Mouse (Mus musculus) forebrain, embryonic 13.5 days (tissue): ENCODE measurements around the gene Gorasp1. TPM values are rescaled to one million over a fixed set of nuclear protein-coding genes. Genes with fewer than 3 reads are reported as not detected.

Experiments used
- ATAC-seq: fragments of 200-750 bp; cut with Nextera tagmentation; 2 replicates; pipeline ENCODE4 v1.8.0; 2017
- H3K27ac ChIP-seq: fragments of 300-500 bp; sonication (generic); 2 replicates; pipeline ENCODE4 v1.5.1; 2015; ENCODE audit warnings: inconsistent platforms, mild to moderate bottlenecking, moderate library complexity
- H3K27me3 ChIP-seq: fragments of 300-500 bp; sonication (generic); 2 replicates; pipeline ENCODE4 v1.6.1; 2015; ENCODE audit warnings: mild to moderate bottlenecking, inconsistent platforms
- H3K36me3 ChIP-seq: fragments of 300-500 bp; sonication (generic); 2 replicates; pipeline ENCODE4 v1.6.1; 2015; ENCODE audit warnings: mild to moderate bottlenecking, inconsistent platforms; ENCODE audit not compliant: poor library complexity, severe bottlenecking
- H3K4me1 ChIP-seq: fragments of 300-500 bp; sonication (generic); 2 replicates; pipeline ENCODE4 v1.6.1; 2015; ENCODE audit warnings: inconsistent platforms
- H3K4me2 ChIP-seq: fragments of 300-500 bp; sonication (generic); 2 replicates; pipeline ENCODE4 v1.6.1; 2015; ENCODE audit warnings: inconsistent platforms, mild to moderate bottlenecking, moderate library complexity
- H3K4me3 ChIP-seq: fragments of 300-500 bp; sonication (generic); 2 replicates; pipeline ENCODE4 v1.5.1; 2015; ENCODE audit warnings: mild to moderate bottlenecking, inconsistent platforms
- H3K9ac ChIP-seq: fragments of 300-500 bp; sonication (generic); 2 replicates; pipeline ENCODE4 v1.6.1; 2015; ENCODE audit warnings: mild to moderate bottlenecking, inconsistent platforms
- H3K9me3 ChIP-seq: fragments of 300-500 bp; sonication (generic); replicated peaks from 2 replicates; pipeline ENCODE4 v1.6.1; 2016; ENCODE audit warnings: inconsistent platforms
- WGBS: fragments of 180-500 bp; shearing (Covaris S2); methylation state at CpG from one replicate; pipeline ENCODE4 v1.1.7; 2015; 5-methylcytosine and 5-hydroxymethylcytosine counted together
- polyA plus RNA-seq: library from polyadenylated mRNA; unstranded; fragments of >200 nt; fragmentation: Nextera tagmentation; extraction: Ambion mirVana; gene quantifications from 2 replicates; pipeline ENCODE4 v1.2.1, GENCODE M21; 2015

Gene Gorasp1
- polyA plus RNA-seq, 1 experiment from 2014 or later, result 20.0 TPM

- H3K4me2 ChIP-seq, result no peak overlapping the region; the same call in 1 of the 2 replicates
- 0 out of 2 replicates have a peak, but pooled peaks cover 6% of the 10 kb centered on the region for H3K36me3 ChIP-seq
- 74% methylated on average over 7 of the region's 7 CpGs for WGBS
- no peaks in the 10 kb centered on the region for H3K27me3 ChIP-seq
- no peak overlapping the region for H3K4me3 ChIP-seq
- peak overlapping the region; percentile 86 for H3K27ac ChIP-seq
- peak; percentile 85 for ATAC-seq
- H3K9ac ChIP-seq, result no peak overlapping the region
- H3K4me1 ChIP-seq, result peaks cover 27% of the 10 kb centered on the region
- H3K9me3 ChIP-seq, result no peaks in the 10 kb centered on the region
Measured at GRCm38 (mm10) chr9:119970763-119971656, 33.6 kb upstream of the Gorasp1 start.

DNA sequence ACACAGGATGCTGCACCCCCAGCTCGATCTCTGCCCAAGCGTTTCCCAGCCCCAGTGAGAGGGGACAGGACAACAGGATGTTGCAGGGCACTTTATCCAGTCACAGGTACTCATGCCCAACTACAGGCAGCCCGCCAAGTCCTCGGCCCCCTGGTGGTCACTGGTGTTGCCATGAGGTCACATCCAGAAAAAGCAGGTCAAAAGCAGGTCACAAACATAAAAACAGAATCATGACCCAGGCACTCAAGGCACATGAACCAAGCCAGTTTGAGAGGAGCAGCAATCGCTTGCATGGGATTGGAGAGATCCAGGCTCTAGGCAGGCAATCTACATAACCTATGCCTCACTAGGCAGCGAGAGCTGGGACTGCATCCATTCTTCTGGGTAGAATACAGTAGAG, 32.9 kb upstream of the Gorasp1 start:
- Histone ChIP-seq H3K4me2 (no peak overlapping the region), H3K36me3 (0 out of 2 replicates have a peak, but pooled peaks cover 6% of the 10 kb centered on the region), H3K4me1 (peaks cover 27% of the 10 kb centered on the region), H3K4me3 (no peak overlapping the region), H3K9me3 (no peaks in the 10 kb centered on the region), H3K9ac (peak overlapping the region; percentile 1; the same call in 1 of the 2 replicates), H3K27ac (peak overlapping the region; percentile 86), H3K27me3 (no peaks in the 10 kb centered on the region)
- WGBS, result 42% methylated on average over 6 of the region's 6 CpGs
- peak; percentile 28; the same call in 1 of the 2 replicates for ATAC-seq

GRCm38 (mm10) chr9:119969811-119970210, 32.4 kb upstream of the Gorasp1 start:
- Histone ChIP-seq H3K9ac (peak overlapping the region; percentile 1; the same call in 1 of the 2 replicates), H3K36me3 (0 out of 2 replicates have a peak, but pooled peaks cover 6% of the 10 kb centered on the region), H3K4me3 (no peak overlapping the region), H3K27ac (peak overlapping the region; percentile 86), H3K4me2 (no peak overlapping the region), H3K4me1 (peaks cover 27% of the 10 kb centered on the region), H3K27me3 (no peaks in the 10 kb centered on the region), H3K9me3 (no peaks in the 10 kb centered on the region)
- no peak for ATAC-seq
- 81% methylated on average over 7 of the region's 7 CpGs for WGBS

DNA sequence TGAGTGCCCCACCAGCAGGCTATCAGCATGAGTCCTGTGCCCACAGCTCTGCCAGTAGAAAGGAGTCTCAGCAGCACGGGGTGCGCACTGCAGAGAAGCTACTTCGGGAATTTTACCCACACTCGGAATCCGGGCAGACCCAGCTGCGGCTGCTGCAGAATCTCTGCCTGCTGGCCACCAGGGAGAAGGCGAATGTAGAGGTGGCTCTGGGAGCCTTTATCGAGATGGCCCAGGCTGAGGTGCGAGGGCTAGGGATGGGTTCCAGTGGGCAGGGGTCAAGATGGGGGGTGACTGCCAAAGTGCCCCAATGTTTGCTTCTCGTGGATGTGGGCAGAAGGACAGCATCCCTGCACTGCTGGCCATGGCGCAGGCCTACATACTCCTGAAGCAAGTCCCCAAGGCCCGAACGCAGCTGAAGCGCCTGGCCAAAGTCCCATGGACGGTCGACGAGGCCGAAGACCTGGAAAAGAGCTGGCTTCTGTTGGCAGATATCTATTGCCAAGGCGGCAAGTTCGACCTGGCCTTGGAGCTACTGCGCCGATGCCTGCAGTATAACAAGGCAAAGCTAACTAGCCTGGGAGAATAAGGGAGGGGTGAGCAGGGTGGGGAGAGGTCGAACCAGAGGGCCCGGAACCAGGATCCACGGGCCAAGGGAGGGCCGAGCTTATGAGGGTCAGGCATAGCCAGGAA, 29.0 kb upstream of the Gorasp1 start:
- H3K4me1 ChIP-seq, result peaks cover 17% of the 10 kb centered on the region
- no peaks in the 10 kb centered on the region for H3K36me3 ChIP-seq
- ATAC-seq, result no peak
- WGBS, result 88% methylated on average over 26 of the region's 26 CpGs
- H3K9me3 ChIP-seq, result no peaks in the 10 kb centered on the region
- H3K4me2 ChIP-seq, result no peak overlapping the region
- 0 out of 2 replicates have a peak, but pooled peaks cover 4% of the 10 kb centered on the region for H3K27me3 ChIP-seq
- no peak overlapping the region for H3K9ac ChIP-seq
- no peak overlapping the region for H3K4me3 ChIP-seq
- no peak overlapping the region for H3K27ac ChIP-seq

DNA sequence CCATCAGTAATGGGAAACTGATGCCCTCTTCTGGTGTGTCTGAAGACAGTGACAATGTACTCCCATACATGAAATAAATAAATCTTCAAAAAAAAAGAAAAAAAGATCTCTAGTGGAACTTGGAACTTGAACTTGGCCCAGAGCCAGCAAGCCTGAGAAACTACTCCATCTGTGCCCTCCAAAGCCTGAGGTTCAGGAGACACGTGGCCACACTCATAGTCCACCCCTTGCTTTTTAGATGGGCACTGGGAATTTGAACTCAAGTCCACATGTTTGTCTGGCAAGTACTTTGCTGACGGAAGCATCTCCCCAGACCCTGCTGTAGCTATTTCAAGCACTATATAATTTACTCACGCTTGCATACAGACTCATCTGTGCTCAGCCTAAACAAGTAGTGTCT, 27.8 kb upstream of the Gorasp1 start:
- 0 out of 2 replicates have a peak, but pooled peaks cover 4% of the 10 kb centered on the region for H3K27me3 ChIP-seq
- 69% methylated on average over 3 of the region's 3 CpGs for WGBS
- H3K27ac ChIP-seq, result no peak overlapping the region
- H3K9me3 ChIP-seq, result no peaks in the 10 kb centered on the region
- no peak overlapping the region for H3K4me2 ChIP-seq
- no peak overlapping the region for H3K4me3 ChIP-seq
- no peak overlapping the region for H3K9ac ChIP-seq
- no peak for ATAC-seq
- no peaks in the 10 kb centered on the region for H3K36me3 ChIP-seq
- H3K4me1 ChIP-seq, result peaks cover 5% of the 10 kb centered on the region; the same call in 1 of the 2 replicates

DNA sequence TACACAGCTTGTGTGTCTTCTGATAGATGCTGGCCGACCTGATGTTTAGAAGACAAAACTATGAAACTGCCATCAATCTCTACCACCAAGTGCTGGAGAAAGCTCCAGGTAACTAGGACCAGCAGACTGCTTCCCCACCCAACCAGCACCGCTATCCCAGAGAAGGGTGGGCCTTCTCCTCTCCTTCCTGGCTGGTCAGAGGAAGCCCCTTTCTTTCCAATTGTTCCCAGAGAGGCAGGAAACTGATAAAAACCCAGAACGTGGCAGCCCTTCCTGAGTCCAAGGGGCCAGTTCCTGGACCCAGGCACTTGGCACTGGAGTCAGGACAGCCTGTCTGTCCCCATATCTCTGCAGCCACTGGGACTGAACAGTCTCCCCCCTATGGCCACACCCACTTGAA, 26.8 kb upstream of the Gorasp1 start:
- Histone ChIP-seq H3K9ac (no peak overlapping the region), H3K27ac (no peak overlapping the region), H3K27me3 (0 out of 2 replicates have a peak, but pooled peaks cover 4% of the 10 kb centered on the region), H3K4me2 (no peak overlapping the region), H3K4me3 (no peak overlapping the region), H3K36me3 (no peaks in the 10 kb centered on the region), H3K9me3 (no peaks in the 10 kb centered on the region), H3K4me1 (no peaks in the 10 kb centered on the region)
- ATAC-seq, result no peak
- 83% methylated on average over 3 of the region's 3 CpGs for WGBS

DNA sequence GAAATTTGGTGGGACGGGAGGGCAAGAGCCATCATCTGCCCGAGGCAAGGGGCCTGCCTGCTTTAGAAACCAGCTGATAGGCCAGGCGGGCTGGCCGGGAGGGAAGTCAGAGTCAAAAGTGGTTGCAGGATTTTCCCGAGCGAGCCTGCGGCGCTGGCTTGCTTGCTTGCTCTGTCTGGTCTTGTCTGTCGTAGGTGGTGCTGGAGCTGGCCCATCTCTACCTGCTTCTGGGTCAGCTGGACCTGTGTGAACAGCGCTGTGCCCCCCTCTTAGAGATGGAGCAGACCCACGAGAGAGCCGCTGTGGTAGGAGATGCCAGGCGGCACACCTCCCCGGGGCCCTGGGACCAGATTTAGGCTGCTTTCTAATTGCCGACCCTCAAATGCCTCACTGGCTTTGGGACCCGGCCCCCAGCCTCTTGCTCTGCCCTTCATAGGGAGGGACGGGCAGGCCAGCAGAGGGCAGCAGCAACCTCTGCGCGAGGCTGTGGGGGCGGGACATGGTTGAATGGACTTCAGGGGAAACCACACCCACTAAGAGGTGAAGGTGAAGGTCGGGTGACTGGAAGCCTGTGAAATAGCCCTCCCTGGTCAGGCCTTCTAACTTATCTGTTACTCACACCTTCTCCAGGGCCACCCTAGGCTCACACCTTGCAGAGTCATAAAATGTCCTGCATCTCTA, 25.8 kb upstream of the Gorasp1 start:
- Histone ChIP-seq H3K9me3 (no peaks in the 10 kb centered on the region), H3K27me3 (0 out of 2 replicates have a peak, but pooled peaks cover 4% of the 10 kb centered on the region), H3K4me3 (no peak overlapping the region), H3K4me2 (peak overlapping the region; percentile 36), H3K27ac (no peak overlapping the region), H3K4me1 (no peaks in the 10 kb centered on the region), H3K36me3 (no peaks in the 10 kb centered on the region), H3K9ac (peak overlapping the region; percentile 34; the same call in 1 of the 2 replicates)
- ATAC-seq, result peak; percentile 45; the same call in 1 of the 2 replicates
- WGBS, result 9% methylated on average over 21 of the region's 21 CpGs

DNA sequence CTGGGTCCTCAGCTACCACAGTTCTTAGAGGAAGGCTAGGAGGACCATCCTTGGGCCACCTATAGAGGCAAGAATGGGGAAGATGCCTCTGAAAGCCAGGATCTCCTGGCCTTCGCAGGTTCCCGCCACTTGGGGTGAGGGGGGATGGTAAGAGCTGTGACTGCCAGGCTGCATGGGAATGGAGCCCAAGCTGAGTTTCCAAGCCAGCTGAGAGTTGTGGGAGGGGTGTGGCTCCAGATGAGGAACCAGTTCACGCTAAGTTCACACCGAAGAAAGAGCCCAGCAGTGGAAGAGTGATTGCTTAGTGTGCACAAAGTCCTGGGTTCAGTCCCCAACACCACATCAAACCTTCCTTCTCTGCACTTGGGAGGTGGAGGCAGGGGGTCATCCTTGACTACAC, 24.9 kb upstream of the Gorasp1 start:
- no peak for ATAC-seq
- Histone ChIP-seq H3K27me3 (0 out of 2 replicates have a peak, but pooled peaks cover 4% of the 10 kb centered on the region), H3K4me1 (no peaks in the 10 kb centered on the region), H3K36me3 (no peaks in the 10 kb centered on the region), H3K9me3 (no peaks in the 10 kb centered on the region), H3K9ac (no peak overlapping the region), H3K27ac (no peak overlapping the region), H3K4me2 (no peak overlapping the region), H3K4me3 (no peak overlapping the region)
- 77% methylated on average over 4 of the region's 4 CpGs for WGBS

- Histone ChIP-seq H3K4me1 (no peaks in the 10 kb centered on the region), H3K4me2 (no peak overlapping the region), H3K27me3 (0 out of 2 replicates have a peak, but pooled peaks cover 4% of the 10 kb centered on the region), H3K9ac (no peak overlapping the region), H3K9me3 (no peaks in the 10 kb centered on the region), H3K27ac (no peak overlapping the region), H3K4me3 (no peak overlapping the region), H3K36me3 (no peaks in the 10 kb centered on the region)
- ATAC-seq, result no peak
- 92% methylated on average over 9 of the region's 9 CpGs for WGBS
Measured at GRCm38 (mm10) chr9:119958835-119959234, 21.5 kb upstream of the Gorasp1 start.

DNA sequence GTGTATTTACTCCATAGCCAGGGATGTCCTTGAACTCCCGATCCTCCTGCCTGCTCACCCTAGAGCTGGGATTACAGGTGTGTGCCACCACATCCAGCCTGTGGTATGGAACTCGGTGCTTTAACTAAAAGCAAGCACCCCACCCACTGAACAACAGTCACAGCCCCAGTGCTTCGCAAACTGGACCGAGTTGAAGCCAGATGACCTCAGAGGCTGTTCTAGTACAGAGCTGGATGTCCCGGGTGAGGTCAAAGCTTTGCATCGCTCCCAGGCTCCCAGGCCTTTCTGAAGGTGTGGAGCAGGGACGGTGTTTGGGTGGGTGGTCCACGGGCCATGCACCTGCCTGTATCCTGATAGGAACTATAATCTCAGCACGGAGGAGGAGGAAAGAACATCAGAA, 14.0 kb upstream of the Gorasp1 start:
- Histone ChIP-seq H3K4me1 (no peaks in the 10 kb centered on the region), H3K27ac (no peak overlapping the region), H3K9me3 (no peaks in the 10 kb centered on the region), H3K27me3 (no peaks in the 10 kb centered on the region), H3K4me2 (no peak overlapping the region), H3K36me3 (no peaks in the 10 kb centered on the region), H3K4me3 (no peak overlapping the region), H3K9ac (no peak overlapping the region)
- 86% methylated on average over 9 of the region's 9 CpGs for WGBS
- ATAC-seq, result no peak

- Histone ChIP-seq H3K4me1 (no peaks in the 10 kb centered on the region), H3K27ac (peak overlapping the region; percentile 5; the same call in 1 of the 2 replicates), H3K27me3 (no peaks in the 10 kb centered on the region), H3K36me3 (no peaks in the 10 kb centered on the region), H3K4me2 (no peak overlapping the region), H3K9ac (no peak overlapping the region), H3K9me3 (no peaks in the 10 kb centered on the region), H3K4me3 (no peak overlapping the region)
- 55% methylated on average over 6 of the region's 6 CpGs for WGBS
- 0 out of 2 replicates have a peak, but pooled peaks have one; percentile 45 for ATAC-seq
Measured at GRCm38 (mm10) chr9:119950434-119950833, 13.1 kb upstream of the Gorasp1 start.
